Mouse (Mus musculus) kidney, postnatal 4 days (tissue): ENCODE measurements around the gene Samt3.

ENCODE experiments used
- DNase-seq, 2 experiments: peaks; one replicate each; pipeline ENCODE4 v3.0.0; 2021; ENCODE audit warnings: mixed read lengths in 2 of 2

Gene Samt3

GRCm38 (mm10) chrX:86043899-86044298 is at the start of gene Samt3:
Samt3 (plus strand) TSS chrX:86044199.
- no peak for DNase-seq

DNA sequence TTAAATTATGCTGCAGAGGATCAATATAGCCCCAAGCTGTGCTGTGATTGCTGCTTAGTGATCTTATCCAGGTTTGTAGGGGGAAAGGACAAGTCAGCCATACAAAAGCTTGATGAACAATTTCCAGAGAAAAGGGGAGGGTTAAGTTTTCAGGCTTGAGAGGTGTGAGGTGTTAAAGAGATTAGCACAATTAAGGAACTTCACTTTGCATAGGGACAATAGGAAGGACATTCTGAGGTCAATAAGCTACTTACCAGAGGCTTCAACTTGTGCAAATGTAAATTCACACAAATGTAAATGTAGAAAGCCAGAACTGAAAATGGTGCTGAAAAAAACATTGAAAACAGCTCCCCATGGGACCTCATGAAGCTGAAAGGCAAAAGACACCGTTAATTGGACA is 27.4 kb upstream of the Samt3 start:
- DNase-seq: no peak

DNA sequence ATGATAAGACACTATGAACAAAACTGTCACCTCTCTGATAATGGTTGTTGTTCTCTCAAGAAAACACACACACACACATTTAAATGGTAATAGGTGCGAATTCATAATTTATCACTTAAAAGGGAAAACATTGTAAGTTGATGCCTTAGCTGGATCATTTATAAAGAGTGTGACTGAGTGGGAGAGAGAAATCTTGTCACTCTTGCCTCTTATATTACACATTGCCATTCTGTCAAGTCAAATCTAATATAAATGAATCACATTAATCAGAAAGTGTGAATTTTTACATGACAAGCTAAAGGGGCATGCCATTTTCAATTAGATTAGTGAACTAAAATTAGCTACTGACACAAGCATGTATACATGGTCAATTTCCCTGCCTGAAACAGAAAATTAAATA is 44.7 kb downstream of the Samt3 start:
- no peak for DNase-seq
